Mouse (Mus musculus): ENCODE data around the gene Btbd17.
A peak's percentile ranks its signal among the peaks of the same experiment; 100 is the strongest.

Btbd17 gene

DNA sequence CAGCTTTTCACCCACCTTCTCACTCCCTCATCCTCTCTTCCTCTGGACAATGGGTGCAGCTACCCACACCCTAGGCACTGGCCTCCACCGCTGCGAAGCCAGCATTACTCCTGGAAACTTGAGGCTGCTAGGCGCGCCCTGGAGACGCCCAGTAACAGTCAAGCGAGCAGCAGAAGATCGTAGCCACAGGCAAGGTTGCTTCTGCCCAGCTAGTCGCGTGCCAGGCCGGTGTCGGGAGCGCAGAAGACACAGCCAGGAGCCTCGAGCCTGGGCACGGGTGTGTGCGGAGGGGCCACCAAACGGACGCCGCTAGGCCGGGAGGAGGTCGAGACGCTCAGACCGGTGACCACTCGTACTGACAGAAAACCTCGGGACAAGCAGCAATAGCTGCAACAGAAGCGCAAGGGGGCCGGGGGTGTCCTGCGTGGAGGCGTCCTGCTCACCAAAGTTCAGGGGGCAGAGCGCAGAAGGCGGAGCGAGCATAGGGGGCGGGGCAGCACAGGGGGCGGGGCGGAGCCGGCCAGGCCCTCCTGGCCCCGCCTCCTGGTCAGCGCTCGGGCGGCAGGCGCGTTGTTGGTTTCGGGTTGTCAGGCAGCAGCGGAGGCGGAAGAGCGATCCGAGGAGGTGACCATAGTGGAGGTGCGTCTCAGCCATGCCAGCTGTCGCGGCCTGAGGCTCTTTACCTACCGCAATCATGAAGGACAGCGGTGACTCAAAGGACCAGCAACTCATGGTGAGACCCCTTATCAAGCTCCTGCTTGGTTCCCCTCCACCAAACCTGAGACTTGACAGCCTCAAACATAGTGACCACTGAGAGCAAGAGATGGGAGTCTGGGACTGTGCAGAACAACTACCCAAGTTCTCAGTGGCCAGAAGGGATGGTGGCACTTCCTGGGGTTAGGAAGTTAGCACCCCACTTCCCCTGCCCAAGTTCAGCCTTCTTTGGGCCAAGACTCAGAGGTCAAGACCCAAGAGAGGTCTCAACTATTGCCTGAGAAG, 30.6 kb downstream of the Btbd17 start, which contains the start of gene Kif19a:
Kif19a (plus strand) TSS at position 569 of the 999 bp plus-strand sequence.
- DNase-seq (ENCODE audit: extremely low spot score, low spot score), result peak; percentile 78

DNA sequence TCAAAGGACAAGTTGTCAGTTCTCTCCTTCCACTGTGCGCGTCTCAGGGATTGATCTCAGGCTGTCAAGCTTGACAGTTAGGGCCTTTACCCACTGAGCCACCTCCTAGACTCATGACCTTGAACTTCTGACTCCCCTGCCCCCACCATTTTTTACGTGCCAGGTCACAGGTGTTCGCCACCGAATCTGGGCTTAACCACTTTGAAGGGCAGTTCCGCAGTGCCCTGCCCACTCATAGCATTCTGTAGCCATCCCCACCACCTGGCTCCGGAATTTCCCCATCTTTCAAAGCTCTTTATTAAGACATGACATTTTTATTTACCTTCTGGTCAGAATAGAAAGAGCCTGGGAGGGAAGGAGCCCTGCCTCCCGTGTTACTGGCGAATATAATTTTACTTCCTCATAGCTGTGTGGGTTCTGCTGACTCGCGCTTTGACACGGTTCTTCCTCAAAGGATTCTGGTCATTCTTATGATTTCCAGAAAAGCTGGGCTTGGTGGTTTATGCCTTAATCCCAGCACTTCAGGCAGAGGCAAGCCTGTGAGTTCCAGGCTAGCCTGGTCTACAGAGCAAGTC, 48.1 kb downstream of the Btbd17 start:
- DNase-seq (ENCODE audit: extremely low spot score, low spot score), result no peak

DNA sequence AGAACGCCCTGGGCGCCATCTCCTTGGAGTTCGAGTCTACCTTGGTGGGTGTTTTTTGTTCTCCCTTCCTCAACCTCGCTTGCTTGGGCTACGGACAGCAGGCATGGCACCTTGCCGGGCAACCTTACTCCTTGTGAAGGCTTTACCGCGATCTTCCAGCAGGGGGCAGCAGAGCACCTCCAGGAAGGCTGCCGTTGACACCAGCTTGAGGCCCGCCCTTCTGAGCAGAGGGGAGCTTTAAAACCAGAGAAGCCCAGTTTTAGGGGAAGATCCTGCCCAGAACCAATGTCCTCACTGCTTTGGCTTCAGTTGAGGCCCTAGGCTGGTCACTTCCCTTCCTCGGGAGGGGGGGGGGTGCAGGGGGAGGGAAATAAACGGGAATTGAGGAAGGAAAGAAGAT, 50.6 kb downstream of the Btbd17 start:
- DNase-seq (ENCODE audit: extremely low spot score, low spot score), result peak; percentile 97

DNA sequence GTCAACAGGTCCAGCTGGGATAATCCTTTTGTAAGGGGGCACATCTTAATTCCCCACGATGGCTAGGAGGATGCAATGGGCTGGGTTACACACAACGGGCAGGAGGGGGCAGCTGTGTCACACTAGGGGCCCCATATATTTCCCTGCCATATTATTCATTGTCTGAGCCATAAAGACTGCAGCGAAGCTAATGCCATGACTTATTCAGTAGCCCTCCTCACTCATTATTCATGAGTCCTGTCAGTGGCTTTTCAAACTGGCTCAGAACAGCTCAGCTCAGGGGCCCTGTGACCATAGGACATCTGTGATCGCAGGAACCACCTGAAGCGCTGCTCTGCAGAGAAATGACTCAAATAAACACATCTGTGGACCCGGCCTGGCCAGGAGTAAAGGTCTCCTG, 54.3 kb downstream of the Btbd17 start:
- DNase-seq (ENCODE audit: extremely low spot score, low spot score), result peak; percentile 52
